Mouse (Mus musculus): Measurements from ENCODE around the gene Tulp2. TPM values are rescaled to one million over a fixed set of nuclear protein-coding genes. Genes with fewer than 3 reads are reported as not detected.

Tulp2 gene
- total RNA-seq (2021), result under 1 TPM; 0.17 to 0.36 TPM
- long read RNA-seq, experiment 1, partial matches to known transcripts, result 0 of 1 reads
- long read RNA-seq, experiment 1, other reads (novel, unspliced or antisense), result 1 of 1 reads
- long read RNA-seq, experiment 2, result 0 reads

- no peak for DNase-seq (ENCODE audit: low spot score in 2 of 2)
These were observed at the start of gene Tulp2 for GRCm38 (mm10) chr7:45481374-45481927. TSS of gene Tulp2 (plus strand) at chr7:45481877.

GRCm38 (mm10) chr7:45433835-45434202 is 47.9 kb upstream of the Tulp2 start:
- DNase-seq (ENCODE audit: low spot score in 2 of 2), result no peak

GRCm38 (mm10) chr7:45434203-45435015 is 47.3 kb upstream of the Tulp2 start, which contains the start of gene Gys1:
TSS of gene Gys1 (plus strand) at chr7:45434844.
- DNase-seq (ENCODE audit: low spot score in 2 of 2), result peak; percentile 100

GRCm38 (mm10) chr7:45435038-45435437 is 46.6 kb upstream of the Tulp2 start:
- DNase-seq (ENCODE audit: low spot score in 2 of 2), result no peak

GRCm38 (mm10) chr7:45436444-45436843 is 45.2 kb upstream of the Tulp2 start:
- no peak for DNase-seq (ENCODE audit: low spot score in 2 of 2)

- DNase-seq (ENCODE audit: low spot score in 2 of 2), result no peak
These were observed 44.6 kb upstream of the Tulp2 start for GRCm38 (mm10) chr7:45437046-45437445.

GRCm38 (mm10) chr7:45437521-45438276 is 44.0 kb upstream of the Tulp2 start, which contains the start of gene Ruvbl2:
TSS of gene Ruvbl2 (minus strand) at chr7:45438096.
- no peak for DNase-seq (ENCODE audit: low spot score in 2 of 2)

- DNase-seq (ENCODE audit: low spot score in 2 of 2), result no peak
These were observed 37.9 kb upstream of the Tulp2 start for GRCm38 (mm10) chr7:45443526-45444420.

GRCm38 (mm10) chr7:45446589-45446988 is 35.1 kb upstream of the Tulp2 start:
- no peak for DNase-seq (ENCODE audit: low spot score in 2 of 2)

GRCm38 (mm10) chr7:45447325-45447990 is 34.2 kb upstream of the Tulp2 start:
- DNase-seq (ENCODE audit: low spot score in 2 of 2), result no peak

- no peak for DNase-seq (ENCODE audit: low spot score in 2 of 2)
These were observed 31.7 kb upstream of the Tulp2 start for GRCm38 (mm10) chr7:45449974-45450373.

GRCm38 (mm10) chr7:45451344-45451982 is 30.2 kb upstream of the Tulp2 start:
- peak; percentile 73 to 82 for DNase-seq (ENCODE audit: low spot score in 2 of 2)

- no peak for DNase-seq (ENCODE audit: low spot score in 2 of 2)
These were observed 26.7 kb upstream of the Tulp2 start for GRCm38 (mm10) chr7:45454971-45455370.

- DNase-seq (ENCODE audit: low spot score in 2 of 2), result no peak
These were observed 25.6 kb upstream of the Tulp2 start for GRCm38 (mm10) chr7:45455932-45456696.

- no peak for DNase-seq (ENCODE audit: low spot score in 2 of 2)
These were observed 24.9 kb upstream of the Tulp2 start for GRCm38 (mm10) chr7:45456721-45457203.

GRCm38 (mm10) chr7:45457204-45458060 is 24.2 kb upstream of the Tulp2 start:
- no peak for DNase-seq (ENCODE audit: low spot score in 2 of 2)

GRCm38 (mm10) chr7:45458748-45459563 is 22.7 kb upstream of the Tulp2 start:
- DNase-seq (ENCODE audit: low spot score in 2 of 2), result peak; percentile 78 to 86
